Mouse (Mus musculus) hindbrain, postnatal 0 days (tissue): ENCODE results near the gene Skap2. TPM values are rescaled to one million over a fixed set of nuclear protein-coding genes. Genes with fewer than 3 reads are reported as not detected.

Source experiments
- ATAC-seq: fragments of 200-750 bp; cut with Nextera tagmentation; 2 replicates; pipeline ENCODE4 v1.8.0; 2017; ENCODE audit warnings: mild to moderate bottlenecking, moderate TSS enrichment, moderate library complexity
- DNase-seq: peaks from one replicate; pipeline ENCODE4 v3.0.0-alpha.2; 2015; ENCODE audit warnings: low spot score
- H3K27ac ChIP-seq: fragments of 300-500 bp; sonication (generic); 2 replicates; pipeline ENCODE4 v1.5.1; 2014; ENCODE audit warnings: mild to moderate bottlenecking
- H3K27me3 ChIP-seq: fragments of 300-500 bp; sonication (generic); 2 replicates; pipeline ENCODE4 v1.6.1; 2014; ENCODE audit warnings: low read length, mixed read lengths; ENCODE audit not compliant: insufficient read depth
- H3K36me3 ChIP-seq: fragments of 300-500 bp; sonication (generic); 2 replicates; pipeline ENCODE4 v1.6.1; 2014; ENCODE audit warnings: low read length, mixed read lengths; ENCODE audit not compliant: insufficient read depth
- H3K4me1 ChIP-seq: fragments of 300-500 bp; sonication (generic); 2 replicates; pipeline ENCODE4 v1.6.1; 2014; ENCODE audit warnings: antibody characterized with exemption, low read length, mixed read lengths; ENCODE audit not compliant: insufficient read depth
- H3K4me2 ChIP-seq: fragments of 300-500 bp; sonication (generic); 2 replicates; pipeline ENCODE4 v1.6.1; 2014; ENCODE audit warnings: low read depth, mild to moderate bottlenecking, low read length, moderate library complexity, mixed read lengths
- H3K4me3 ChIP-seq: fragments of 300-500 bp; sonication (generic); 2 replicates; pipeline ENCODE4 v1.5.1; 2014; ENCODE audit warnings: low read length
- H3K9ac ChIP-seq: fragments of 300-500 bp; sonication (generic); replicated peaks from 2 replicates; pipeline ENCODE4 v1.6.1; 2014; ENCODE audit warnings: mild to moderate bottlenecking, low read length, moderate library complexity, mixed read lengths
- H3K9me3 ChIP-seq: fragments of 300-500 bp; sonication (generic); 2 replicates; pipeline ENCODE4 v1.6.1; 2016; ENCODE audit warnings: low read length, mixed read lengths
- CTCF ChIP-seq: IDR thresholded peaks from 2 replicates; pipeline ENCODE4 v1.5.1; 2016; ENCODE audit warnings: antibody characterized with exemption, control low read depth, low read depth
- WGBS: fragments of 180-500 bp; shearing (Covaris S2); extraction: QIAGEN DNeasy Blood & Tissue Kit; methylation state at CpG from one replicate; pipeline ENCODE4 v1.1.7; 2014; 5-methylcytosine and 5-hydroxymethylcytosine counted together
- polyA plus RNA-seq: library from polyadenylated mRNA; unstranded; fragments of >200 nt; fragmentation: Nextera tagmentation; extraction: Ambion mirVana; gene quantifications from 2 replicates; pipeline ENCODE4 v1.2.1, GENCODE M21; 2015
- total RNA-seq: library from RNA; depleted of rRNA; stranded (reverse); fragments of >200 nt; gene quantifications from 2 replicates; pipeline ENCODE4 v1.2.3, GENCODE M21; 2014

Gene Skap2
- total and polyA plus RNA-seq, 2 experiments from 2014 or later = 11.1 to 28.1 TPM

DNA sequence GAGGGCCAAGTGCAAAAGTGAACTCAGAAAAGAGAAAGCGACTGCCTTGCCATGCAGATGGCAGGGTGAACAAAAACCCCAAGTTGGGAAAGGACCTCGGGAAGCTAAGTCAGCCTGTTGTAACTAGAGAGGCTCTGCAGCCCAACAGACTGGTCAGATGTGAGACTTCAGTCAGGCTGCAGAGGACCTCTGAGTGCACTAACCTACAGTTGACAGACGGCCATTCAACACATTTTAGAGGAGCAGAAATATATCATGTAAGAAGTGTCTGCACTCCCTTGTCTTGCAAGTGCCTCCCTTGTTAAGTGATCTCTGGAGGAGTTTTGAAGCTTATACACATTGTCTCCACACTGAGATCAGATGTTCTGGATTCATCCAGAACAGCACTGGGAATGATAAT, 116.6 kb downstream of the Skap2 start:
- WGBS = 84% methylated on average over 3 of the region's 3 CpGs

DNA sequence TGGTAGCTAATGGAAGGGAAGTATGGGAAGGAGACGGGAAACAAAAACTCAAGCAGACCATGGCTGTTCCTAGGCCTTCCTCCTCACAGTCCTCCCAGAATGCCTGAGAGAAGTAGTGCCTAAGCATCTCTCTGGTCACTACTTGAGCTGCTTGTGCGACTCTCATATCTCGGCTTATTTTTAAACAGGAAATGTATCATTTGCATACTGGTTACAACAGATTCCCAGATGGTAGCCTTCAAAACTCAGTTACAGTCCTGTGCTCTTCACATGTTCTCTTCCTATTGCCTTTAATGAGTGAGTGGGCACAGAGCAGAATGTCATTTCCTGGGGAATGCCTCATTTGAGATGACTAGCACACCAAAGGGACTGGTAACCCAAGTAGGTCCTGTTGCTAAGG, 117.6 kb downstream of the Skap2 start:
- no peaks in the 10 kb centered on the region for H3K4me1 ChIP-seq
- 96% methylated on average over 3 of the region's 3 CpGs for WGBS
- no peaks in the 10 kb centered on the region for H3K36me3 ChIP-seq
- no peak overlapping the region for H3K4me2 ChIP-seq
- H3K27ac ChIP-seq = no peak overlapping the region
- DNase-seq (no peak), ATAC-seq (no peak)
- H3K27me3 ChIP-seq = no peaks in the 10 kb centered on the region
- H3K9me3 ChIP-seq = no peaks in the 10 kb centered on the region
- TF ChIP-seq CTCF = no peak
- no peak overlapping the region for H3K4me3 ChIP-seq
- no peak overlapping the region for H3K9ac ChIP-seq

More for the DNA sequence above, 116.6 kb downstream of the Skap2 start:
- H3K27ac ChIP-seq = no peak overlapping the region
- no peak for ATAC-seq
- DNase-seq = no peak
- no peak overlapping the region for H3K4me2 ChIP-seq
- H3K27me3 ChIP-seq = no peaks in the 10 kb centered on the region
- no peaks in the 10 kb centered on the region for H3K9me3 ChIP-seq
- no peak overlapping the region for H3K4me3 ChIP-seq
- H3K4me1 ChIP-seq = no peaks in the 10 kb centered on the region
- TF ChIP-seq CTCF = no peak
- no peaks in the 10 kb centered on the region for H3K36me3 ChIP-seq
- H3K9ac ChIP-seq = no peak overlapping the region

DNA sequence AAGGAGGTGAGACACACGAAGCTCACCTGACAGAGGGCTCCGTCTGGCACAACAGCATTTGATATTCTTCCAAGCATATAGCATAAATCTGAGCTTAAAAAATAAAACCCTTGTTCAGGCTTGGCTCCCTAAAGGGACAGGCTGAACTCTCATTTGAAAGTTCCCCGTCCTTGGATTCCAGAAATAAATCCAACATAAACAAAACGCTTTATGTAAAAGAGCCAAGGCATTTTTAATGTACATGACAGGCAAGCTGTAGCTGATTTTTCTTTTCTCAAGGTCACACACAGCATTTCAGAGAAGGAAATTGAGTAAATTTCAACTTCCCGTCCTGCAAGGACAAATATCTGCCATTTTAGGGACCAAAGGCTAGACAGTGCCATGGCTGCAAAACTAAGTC, 122.0 kb downstream of the Skap2 start:
- H3K4me1 ChIP-seq = no peaks in the 10 kb centered on the region
- H3K4me2 ChIP-seq = no peak overlapping the region
- no peak overlapping the region for H3K4me3 ChIP-seq
- whole genome bisulfite sequencing = 80% methylated on average over 5 of the region's 5 CpGs
- no peak overlapping the region for H3K27ac ChIP-seq
- H3K36me3 ChIP-seq = no peaks in the 10 kb centered on the region
- no peaks in the 10 kb centered on the region for H3K9me3 ChIP-seq
- no peak overlapping the region for H3K9ac ChIP-seq
- ATAC-seq = no peak
- TF ChIP-seq CTCF = no peak
- DNase-seq = no peak
- H3K27me3 ChIP-seq = no peaks in the 10 kb centered on the region

DNA sequence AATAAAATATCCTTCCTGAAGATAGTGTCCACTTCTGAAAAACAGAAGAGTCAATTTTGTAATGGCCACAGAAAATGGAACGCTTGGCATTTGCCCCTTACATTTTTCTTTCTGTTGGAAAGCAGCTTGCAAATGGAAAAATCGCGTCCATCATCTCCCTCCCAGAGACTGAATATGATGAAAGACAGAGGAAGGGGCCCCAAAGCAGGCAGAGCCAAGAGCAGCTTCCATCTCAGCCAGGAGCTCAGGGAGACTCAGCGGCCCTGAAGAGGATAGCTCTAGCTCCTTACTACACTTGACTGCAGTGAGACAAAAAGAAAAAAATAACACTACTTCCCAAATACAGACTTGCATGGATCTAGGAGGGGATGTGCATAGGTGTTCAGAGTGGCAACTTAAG, 122.5 kb downstream of the Skap2 start:
- DNase-seq (no peak), ATAC-seq (no peak)
- Histone ChIP-seq H3K27me3 (no peaks in the 10 kb centered on the region), H3K4me3 (no peak overlapping the region), H3K4me2 (no peak overlapping the region), H3K36me3 (no peaks in the 10 kb centered on the region), H3K4me1 (no peaks in the 10 kb centered on the region), H3K27ac (no peak overlapping the region), H3K9ac (no peak overlapping the region), H3K9me3 (no peaks in the 10 kb centered on the region)
- 81% methylated on average over 4 of the region's 4 CpGs for WGBS
- TF ChIP-seq CTCF = no peak

DNA sequence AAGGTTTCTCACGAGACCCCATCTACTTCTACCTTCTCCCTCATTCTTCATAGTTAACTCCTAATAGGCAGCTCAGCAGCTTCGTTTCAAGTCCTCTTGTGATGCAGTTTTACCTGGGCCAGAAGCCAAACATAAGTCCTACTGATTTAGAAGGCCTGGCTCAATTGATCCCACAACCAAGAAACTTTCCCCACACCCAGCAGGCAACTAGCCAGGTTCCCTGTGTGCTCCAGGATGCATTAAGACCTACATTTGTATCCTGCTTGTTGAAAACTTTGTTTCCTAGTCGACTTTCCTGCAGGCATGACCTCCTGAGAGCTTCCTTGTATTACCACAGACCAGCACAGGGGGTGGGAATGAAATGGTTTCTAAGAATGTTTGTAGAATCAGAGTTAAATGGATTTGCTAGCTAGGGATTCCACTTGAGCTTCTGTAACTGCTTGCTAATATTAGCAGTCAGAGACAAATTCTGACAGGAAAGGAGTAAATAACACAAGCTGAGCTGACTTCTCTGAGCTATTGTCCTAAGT, 125.4 kb downstream of the Skap2 start:
- H3K4me3 ChIP-seq = no peak overlapping the region
- H3K9ac ChIP-seq = no peak overlapping the region
- no peaks in the 10 kb centered on the region for H3K9me3 ChIP-seq
- H3K27me3 ChIP-seq = no peaks in the 10 kb centered on the region
- H3K4me1 ChIP-seq = 0 out of 2 replicates have a peak, but pooled peaks cover 4% of the 10 kb centered on the region
- no peak overlapping the region for H3K27ac ChIP-seq
- TF ChIP-seq CTCF = no peak
- 42% methylated on average over 3 of the region's 3 CpGs for WGBS
- no peaks in the 10 kb centered on the region for H3K36me3 ChIP-seq
- no peak for ATAC-seq
- DNase-seq = no peak
- no peak overlapping the region for H3K4me2 ChIP-seq

DNA sequence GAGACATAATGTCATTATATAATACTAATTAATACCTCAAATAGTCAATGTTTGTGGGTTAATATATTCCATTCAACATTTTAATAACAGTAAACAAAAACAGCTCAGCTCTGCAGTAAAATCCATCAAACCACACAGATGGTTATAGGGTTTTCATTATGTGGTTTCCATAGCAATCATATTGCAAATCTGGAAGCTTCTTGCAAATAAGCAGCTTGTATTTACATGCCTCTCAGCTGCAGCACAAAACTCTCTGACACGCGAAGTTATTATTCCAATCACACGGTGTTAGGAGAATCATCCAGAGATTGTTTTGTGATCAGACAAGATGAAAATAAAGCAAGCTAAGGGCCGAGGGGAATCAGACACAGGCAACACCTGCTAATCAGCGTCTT, 129.5 kb downstream of the Skap2 start:
- H3K9me3 ChIP-seq = no peaks in the 10 kb centered on the region
- H3K27me3 ChIP-seq = no peaks in the 10 kb centered on the region
- H3K36me3 ChIP-seq = no peaks in the 10 kb centered on the region
- H3K4me2 ChIP-seq = no peak overlapping the region
- TF ChIP-seq CTCF = no peak
- H3K9ac ChIP-seq = no peak overlapping the region
- peak; percentile 44 for DNase-seq
- 0 out of 2 replicates have a peak, but pooled peaks cover 4% of the 10 kb centered on the region for H3K4me1 ChIP-seq
- no peak for ATAC-seq
- H3K4me3 ChIP-seq = no peak overlapping the region
- 36% methylated on average over 5 of the region's 5 CpGs for WGBS
- H3K27ac ChIP-seq = no peak overlapping the region

DNA sequence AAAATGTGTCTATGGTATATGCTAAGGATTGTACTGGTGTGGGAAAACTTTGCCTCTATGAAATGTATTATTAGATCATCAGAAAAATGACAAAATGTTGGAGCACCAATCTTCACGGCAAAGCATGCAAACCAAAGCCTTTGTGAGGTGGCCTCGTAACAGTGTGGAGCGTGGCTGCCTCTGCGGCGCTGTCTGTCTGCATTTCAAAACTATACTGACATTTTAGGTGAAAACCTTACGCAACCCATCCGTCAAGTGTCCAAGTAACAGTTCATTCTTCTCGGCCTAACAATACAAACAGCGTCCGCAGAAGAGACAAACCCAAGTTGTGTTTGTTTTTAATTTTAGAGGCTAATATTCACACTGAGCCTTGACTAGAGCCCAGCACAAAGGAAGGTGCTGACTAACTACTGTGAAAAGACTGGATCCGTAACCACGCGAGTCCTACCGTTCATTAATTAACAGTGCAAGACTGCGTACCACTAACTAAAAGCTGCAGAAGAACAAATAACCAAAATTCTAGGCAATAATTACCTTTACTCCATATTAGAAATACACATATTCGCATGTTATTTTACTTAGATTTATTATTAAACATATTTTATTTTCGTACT, 130.0 kb downstream of the Skap2 start:
- TF ChIP-seq CTCF = no peak
- Histone ChIP-seq H3K4me1 (peaks cover 4% of the 10 kb centered on the region; the same call in 1 of the 2 replicates), H3K9ac (no peak overlapping the region), H3K27ac (no peak overlapping the region), H3K27me3 (no peaks in the 10 kb centered on the region), H3K9me3 (no peaks in the 10 kb centered on the region), H3K36me3 (no peaks in the 10 kb centered on the region), H3K4me3 (no peak overlapping the region), H3K4me2 (no peak overlapping the region)
- no peak for DNase-seq
- 64% methylated on average over 17 of the region's 17 CpGs for WGBS
- ATAC-seq = no peak
